In genomic region chr2:29060135-29060597, GRCm38 (mm10) we compare ENCODE assay signal across 8 mouse cellular contexts. TPM values are rescaled to one million over a fixed set of nuclear protein-coding genes. Genes with fewer than 3 reads are reported as not detected.
DNase-seq lines count a peak whose midpoint lies in the region; ATAC-seq lines count a peak whose summit lies in the region.

Gene Ttf1, plus strand, starts transcription at chr2:29060262.

- DNase-seq in CD4-positive helper T cell, adult 2 months (ENCODE audit: low read depth, low spot score) = peak; percentile 94
- DNase-seq in brain, embryonic 18.5 days (ENCODE audit: low read depth, low spot score) = peak; percentile 87
- DNase-seq in kidney, postnatal 14 days = peak; percentile 93
- peak; percentile 86 for DNase-seq in liver, embryonic 13.5 days
- DNase-seq in neural tube, embryonic 10.5 days (ENCODE audit: extremely low spot score, low spot score) = peak; percentile 93

- under 1% methylated on average over 41 of the region's 41 CpGs for WGBS in heart, embryonic 13.5 days
- under 1% methylated on average over 41 of the region's 41 CpGs for WGBS in liver, embryonic 13.5 days (ENCODE audit: insufficient replicate concordance)
- under 1% methylated on average over 41 of the region's 41 CpGs for WGBS in stomach, embryonic 16.5 days

- peak within 1 kb of the TSS; percentile 95 for H3K4me3 ChIP-seq in heart, embryonic 13.5 days
- H3K4me3 ChIP-seq in liver, embryonic 13.5 days (replicated peaks) = peak within 1 kb of the TSS; percentile 83
- peak within 1 kb of the TSS; percentile 66 for H3K4me3 ChIP-seq in stomach, embryonic 16.5 days (replicated peaks; ENCODE audit: low read length)

- H3K9me3 ChIP-seq in heart, embryonic 13.5 days = no peaks in the 10 kb centered on the region
- H3K9me3 ChIP-seq in liver, embryonic 13.5 days (replicated peaks) = no peaks in the 10 kb centered on the region
- no peaks in the 10 kb centered on the region for H3K9me3 ChIP-seq in stomach, embryonic 16.5 days (replicated peaks; ENCODE audit: control insufficient read depth, low read length)

- peaks cover 1% of the 10 kb centered on the region; the same call in 1 of the 2 replicates for H3K36me3 ChIP-seq in heart, embryonic 13.5 days
- H3K36me3 ChIP-seq in liver, embryonic 13.5 days = peaks cover 6% of the 10 kb centered on the region; the same call in 1 of the 2 replicates
- H3K36me3 ChIP-seq in stomach, embryonic 16.5 days (ENCODE audit: control insufficient read depth, insufficient read depth, low read length) = no peaks in the 10 kb centered on the region

- H3K27me3 ChIP-seq in heart, embryonic 13.5 days (replicated peaks) = peaks cover 30% of the 10 kb centered on the region
- H3K27me3 ChIP-seq in liver, embryonic 13.5 days = peaks cover 26% of the 10 kb centered on the region
- peaks cover 2% of the 10 kb centered on the region; the same call in 1 of the 2 replicates for H3K27me3 ChIP-seq in stomach, embryonic 16.5 days (ENCODE audit: control insufficient read depth, insufficient read depth, low read length)

- peak within 1 kb of the TSS; percentile 96 for H3K27ac ChIP-seq in heart, embryonic 13.5 days (replicated peaks)
- H3K27ac ChIP-seq in liver, embryonic 13.5 days = peak within 1 kb of the TSS; percentile 94
- peak within 1 kb of the TSS; percentile 92 for H3K27ac ChIP-seq in stomach, embryonic 16.5 days (ENCODE audit: low read length)

- H3K4me2 ChIP-seq in heart, embryonic 13.5 days = peak within 1 kb of the TSS; percentile 80
- peak within 1 kb of the TSS; percentile 78 for H3K4me2 ChIP-seq in liver, embryonic 13.5 days
- H3K4me2 ChIP-seq in stomach, embryonic 16.5 days (ENCODE audit: low read depth, low read length) = peak within 1 kb of the TSS; percentile 66

- peaks cover 14% of the 10 kb centered on the region for H3K4me1 ChIP-seq in heart, embryonic 13.5 days
- peaks cover 27% of the 10 kb centered on the region for H3K4me1 ChIP-seq in liver, embryonic 13.5 days (replicated peaks)
- H3K4me1 ChIP-seq in stomach, embryonic 16.5 days (ENCODE audit: control insufficient read depth, insufficient read depth, low read length) = peaks cover 7% of the 10 kb centered on the region; the same call in 1 of the 2 replicates

- peak within 1 kb of the TSS; percentile 89 for H3K9ac ChIP-seq in heart, embryonic 13.5 days
- H3K9ac ChIP-seq in liver, embryonic 13.5 days = peak within 1 kb of the TSS; percentile 82
- H3K9ac ChIP-seq in stomach, embryonic 16.5 days (ENCODE audit: low read length) = peak within 1 kb of the TSS; percentile 73

- ATAC-seq in erythroid progenitor cell, adult 5-6 weeks (replicated peaks; ENCODE audit: low FRiP score, poor library complexity, severe bottlenecking) = peak; percentile 96
- peak; percentile 76 for ATAC-seq in heart, embryonic 13.5 days (ENCODE audit: extremely low read depth, insufficient number of reproducible peaks, low FRiP score, low TSS enrichment)
- peak; percentile 94 for ATAC-seq in liver, embryonic 13.5 days (ENCODE audit: low read depth)
- ATAC-seq in stomach, embryonic 16.5 days (ENCODE audit: insufficient read depth, low FRiP score) = peak; percentile 96

RNA-seq across cellular contexts. Expression of gene Ttf1, which starts in this region (rescaled TPM):
- total RNA-seq in erythroid progenitor cell, adult 5-6 weeks (2015; ENCODE audit: low replicate concordance) = 10.8 and 30.6 TPM in 2 replicates
- total RNA-seq in erythroid progenitor cell, adult 5-6 weeks (2017; ENCODE audit: low replicate concordance) = 17.8 TPM in 2 replicates
- polyA plus RNA-seq in heart, embryonic 13.5 days (2015; fragmentation: Nextera tagmentation; extraction: Ambion mirVana) = 5.0 and 6.0 TPM in 2 replicates
- 4.6 and 5.2 TPM in 2 replicates for polyA plus RNA-seq in liver, embryonic 13.5 days (2015; fragmentation: Nextera tagmentation; extraction: Ambion mirVana)
- polyA plus RNA-seq in stomach, embryonic 16.5 days (2015; fragmentation: Nextera tagmentation; extraction: Ambion mirVana) = 10.0 and 10.4 TPM in 2 replicates

Comparison
In these comparisons a context has a peak if more than half of its experiments do, and no peak if none do; other contexts are left out.
1. Peak in every context shown above with its lines: DNase-seq, ATAC-seq, H3K4me3 ChIP-seq and H3K27ac ChIP-seq.